Mouse (Mus musculus) hindbrain, embryonic 16.5 days (tissue): ENCODE results near the gene Cebpa. TPM values are rescaled to one million over a fixed set of nuclear protein-coding genes. Genes with fewer than 3 reads are reported as not detected.

Experiments
- ATAC-seq: fragments of 200-750 bp; cut with Nextera tagmentation; 2 replicates; pipeline ENCODE4 v1.8.0; 2017; ENCODE audit warnings: moderate TSS enrichment, moderate library complexity
- H3K27ac ChIP-seq: fragments of 300-500 bp; sonication (generic); 2 replicates; pipeline ENCODE4 v1.5.1; 2014; ENCODE audit warnings: low read depth, mild to moderate bottlenecking, control low read depth, low read length, moderate library complexity
- H3K27me3 ChIP-seq: fragments of 300-500 bp; sonication (generic); replicated peaks from 2 replicates; pipeline ENCODE4 v1.6.1; 2014; ENCODE audit warnings: low read length; ENCODE audit not compliant: control insufficient read depth, insufficient read depth
- H3K36me3 ChIP-seq: fragments of 300-500 bp; sonication (generic); 2 replicates; pipeline ENCODE4 v1.6.1; 2014; ENCODE audit warnings: mild to moderate bottlenecking, low read length, moderate library complexity, mixed read lengths; ENCODE audit not compliant: control insufficient read depth, insufficient read depth
- H3K4me1 ChIP-seq: fragments of 300-500 bp; sonication (generic); 2 replicates; pipeline ENCODE4 v1.6.1; 2014; ENCODE audit warnings: low read depth, low read length; ENCODE audit not compliant: control insufficient read depth, insufficient read depth
- H3K4me2 ChIP-seq: fragments of 300-500 bp; sonication (generic); 2 replicates; pipeline ENCODE4 v1.6.1; 2014; ENCODE audit warnings: mild to moderate bottlenecking, low read length, control low read depth, moderate library complexity
- H3K4me3 ChIP-seq: fragments of 300-500 bp; sonication (generic); 2 replicates; pipeline ENCODE4 v1.5.1; 2014; ENCODE audit warnings: mild to moderate bottlenecking, low read length, control low read depth, moderate library complexity
- H3K9ac ChIP-seq: fragments of 300-500 bp; sonication (generic); 2 replicates; pipeline ENCODE4 v1.6.1; 2014; ENCODE audit warnings: low read depth, mild to moderate bottlenecking, control low read depth, low read length, moderate library complexity
- H3K9me3 ChIP-seq: fragments of 300-500 bp; sonication (generic); 2 replicates; pipeline ENCODE4 v1.6.1; 2014; ENCODE audit warnings: mild to moderate bottlenecking, low read length, moderate library complexity; ENCODE audit not compliant: control insufficient read depth
- WGBS: fragments of 180-500 bp; shearing (Covaris S2); extraction: QIAGEN DNeasy Blood & Tissue Kit; methylation state at CpG from one replicate; pipeline ENCODE4 v1.1.7; 2014; 5-methylcytosine and 5-hydroxymethylcytosine counted together
- polyA plus RNA-seq: library from polyadenylated mRNA; unstranded; fragments of >200 nt; fragmentation: Nextera tagmentation; extraction: Ambion mirVana; gene quantifications from 2 replicates; pipeline ENCODE4 v1.2.1, GENCODE M21; 2015

Cebpa gene
- polyA plus RNA-seq, 1 experiment from 2014 or later = 0.75 TPM

DNA sequence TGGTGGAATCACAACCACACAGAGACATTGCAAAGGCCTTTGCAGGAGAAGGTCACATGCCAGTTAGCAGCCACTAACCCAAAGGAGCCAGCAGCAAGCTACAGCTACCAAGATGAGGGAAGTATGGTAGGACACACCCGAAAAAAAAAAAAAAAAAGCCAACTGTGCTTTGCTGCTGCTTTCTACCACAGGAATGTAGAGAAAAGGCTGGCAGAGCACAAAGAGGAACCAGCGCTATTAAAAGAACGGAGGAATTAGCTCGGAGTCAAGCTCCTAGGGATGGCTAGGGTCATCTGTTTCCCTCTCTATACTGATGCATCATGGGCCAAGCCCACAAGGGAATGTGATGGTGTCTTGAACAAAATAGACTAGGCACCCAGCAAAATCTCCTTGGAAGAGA lies 20.3 kb upstream of the Cebpa start:
- H3K36me3 ChIP-seq = no peaks in the 10 kb centered on the region
- no peaks in the 10 kb centered on the region for H3K27me3 ChIP-seq
- H3K4me1 ChIP-seq = no peaks in the 10 kb centered on the region
- no peak overlapping the region for H3K4me2 ChIP-seq
- no peak overlapping the region for H3K9ac ChIP-seq
- H3K4me3 ChIP-seq = no peak overlapping the region
- no peak overlapping the region for H3K27ac ChIP-seq
- WGBS = 84% methylated on average over 4 of the region's 4 CpGs
- ATAC-seq = no peak
- peaks cover 3% of the 10 kb centered on the region; the same call in 1 of the 2 replicates for H3K9me3 ChIP-seq

DNA sequence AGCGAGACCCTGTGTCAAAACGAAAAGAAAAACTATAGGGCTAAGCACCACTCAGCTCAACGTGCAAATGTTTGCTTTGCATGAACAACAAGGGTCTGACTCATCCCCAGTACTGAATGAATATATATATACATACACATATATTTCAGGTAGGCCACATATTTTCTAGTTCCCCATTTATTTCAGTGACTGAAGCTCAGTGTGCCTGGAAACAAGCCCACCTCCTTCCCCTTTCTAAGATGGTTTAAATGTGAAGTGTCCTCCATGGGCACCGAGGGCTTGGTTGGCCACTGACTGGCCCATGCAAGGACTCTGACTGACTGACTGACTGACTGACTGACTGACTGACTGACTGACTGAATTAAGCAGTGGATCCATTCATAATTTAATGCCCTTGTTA lies 19.6 kb upstream of the Cebpa start:
- Histone ChIP-seq H3K4me2 (no peak overlapping the region), H3K4me3 (no peak overlapping the region), H3K4me1 (no peaks in the 10 kb centered on the region), H3K9ac (no peak overlapping the region), H3K27ac (no peak overlapping the region), H3K9me3 (peaks cover 3% of the 10 kb centered on the region; the same call in 1 of the 2 replicates), H3K27me3 (no peaks in the 10 kb centered on the region), H3K36me3 (no peaks in the 10 kb centered on the region)
- ATAC-seq = no peak
- 97% methylated on average over 4 of the region's 4 CpGs for WGBS

DNA sequence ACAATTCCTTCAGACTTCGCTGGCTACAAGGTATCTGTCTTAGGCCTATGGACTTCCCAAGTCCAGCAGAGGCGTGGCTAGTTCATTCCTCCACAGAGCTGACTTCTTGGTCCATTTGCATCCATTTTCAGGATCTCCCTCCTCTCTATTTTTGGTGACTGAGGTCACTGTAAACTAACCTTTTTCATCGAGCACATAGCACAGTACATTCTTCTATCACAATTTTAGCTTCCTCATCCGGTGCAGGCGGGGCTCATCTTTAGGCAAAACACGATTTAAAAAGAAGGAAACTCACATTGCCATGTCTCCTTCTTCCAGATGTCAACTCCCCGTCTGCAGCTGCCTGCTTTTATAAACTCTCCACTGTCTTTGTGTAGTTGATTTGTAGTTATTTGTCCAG lies 12.5 kb upstream of the Cebpa start:
- Histone ChIP-seq H3K36me3 (no peaks in the 10 kb centered on the region), H3K4me2 (no peak overlapping the region), H3K27me3 (no peaks in the 10 kb centered on the region), H3K9ac (no peak overlapping the region), H3K4me3 (no peak overlapping the region), H3K9me3 (no peaks in the 10 kb centered on the region), H3K4me1 (no peaks in the 10 kb centered on the region), H3K27ac (no peak overlapping the region)
- 82% methylated on average over 7 of the region's 7 CpGs for WGBS
- no peak for ATAC-seq

DNA sequence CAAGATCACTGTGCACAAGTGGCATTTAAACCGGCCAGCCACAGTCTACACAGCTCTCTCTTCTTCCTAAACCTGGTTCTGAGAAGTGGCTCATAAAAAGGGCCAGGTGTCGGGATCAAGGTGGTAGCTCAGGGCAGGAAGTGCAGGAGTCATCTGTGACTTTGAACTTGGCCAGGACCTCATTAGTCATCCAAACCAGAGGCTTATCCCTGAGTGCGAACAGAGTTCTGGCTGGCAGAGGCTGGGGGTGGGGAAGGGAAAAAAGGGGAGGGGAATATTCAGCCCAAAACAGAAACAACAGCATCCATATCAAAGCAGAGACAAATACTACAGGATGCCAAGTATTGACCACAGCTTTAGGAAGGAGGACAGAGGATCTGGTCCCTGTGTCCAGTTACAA lies 11.5 kb upstream of the Cebpa start:
- Histone ChIP-seq H3K4me1 (no peaks in the 10 kb centered on the region), H3K9me3 (no peaks in the 10 kb centered on the region), H3K27ac (no peak overlapping the region), H3K36me3 (no peaks in the 10 kb centered on the region), H3K27me3 (no peaks in the 10 kb centered on the region), H3K4me3 (no peak overlapping the region), H3K9ac (no peak overlapping the region), H3K4me2 (no peak overlapping the region)
- WGBS = 39% methylated on average over 3 of the region's 3 CpGs
- ATAC-seq = no peak

DNA sequence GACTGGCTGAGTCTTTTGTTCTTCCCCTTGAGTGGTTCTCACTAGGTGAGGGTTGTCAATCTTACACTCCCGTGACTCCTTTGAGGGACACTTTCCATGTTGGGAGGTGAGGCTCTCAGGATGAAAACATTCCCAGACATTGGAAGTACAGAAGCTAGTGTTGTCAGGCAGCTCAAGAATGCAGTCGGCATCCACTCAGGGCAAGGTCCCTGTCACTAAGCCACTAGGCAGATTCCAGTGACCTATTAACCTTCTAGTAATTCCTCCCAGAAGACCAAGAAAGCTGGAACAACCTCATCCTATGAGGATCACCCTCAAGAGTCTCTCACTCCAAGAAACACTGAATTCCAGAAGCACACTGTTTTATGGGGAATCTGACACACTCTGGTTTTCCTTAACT lies 11.0 kb upstream of the Cebpa start:
- no peak overlapping the region for H3K4me2 ChIP-seq
- no peak overlapping the region for H3K27ac ChIP-seq
- no peak for ATAC-seq
- 18% methylated on average over 2 of the region's 2 CpGs for WGBS
- no peak overlapping the region for H3K4me3 ChIP-seq
- H3K9ac ChIP-seq = no peak overlapping the region
- H3K4me1 ChIP-seq = no peaks in the 10 kb centered on the region
- no peaks in the 10 kb centered on the region for H3K36me3 ChIP-seq
- no peaks in the 10 kb centered on the region for H3K9me3 ChIP-seq
- H3K27me3 ChIP-seq = no peaks in the 10 kb centered on the region

DNA sequence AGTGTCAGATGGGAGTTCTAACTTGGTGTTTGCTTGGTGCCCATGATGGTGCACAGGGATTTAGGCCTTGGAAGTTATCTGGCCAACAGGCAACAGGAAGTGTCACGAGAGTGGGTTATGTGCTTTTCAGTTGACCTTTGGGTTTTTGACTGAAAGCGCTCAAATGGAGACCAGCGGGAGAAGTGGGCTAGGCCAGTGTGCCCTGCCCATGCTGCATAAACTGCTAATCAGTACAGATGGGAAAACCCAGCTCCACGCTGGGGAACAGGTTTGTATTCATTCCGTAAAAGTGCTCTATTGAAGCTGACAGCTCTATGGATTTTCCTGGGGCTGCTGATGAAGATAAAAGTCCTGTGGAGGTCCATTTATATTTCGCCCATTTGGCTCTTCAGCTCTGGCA lies 10.4 kb upstream of the Cebpa start:
- no peaks in the 10 kb centered on the region for H3K9me3 ChIP-seq
- no peak for ATAC-seq
- H3K4me3 ChIP-seq = no peak overlapping the region
- 72% methylated on average over 6 of the region's 6 CpGs for WGBS
- no peaks in the 10 kb centered on the region for H3K4me1 ChIP-seq
- no peak overlapping the region for H3K9ac ChIP-seq
- no peaks in the 10 kb centered on the region for H3K36me3 ChIP-seq
- H3K27me3 ChIP-seq = no peaks in the 10 kb centered on the region
- H3K4me2 ChIP-seq = no peak overlapping the region
- no peak overlapping the region for H3K27ac ChIP-seq

DNA sequence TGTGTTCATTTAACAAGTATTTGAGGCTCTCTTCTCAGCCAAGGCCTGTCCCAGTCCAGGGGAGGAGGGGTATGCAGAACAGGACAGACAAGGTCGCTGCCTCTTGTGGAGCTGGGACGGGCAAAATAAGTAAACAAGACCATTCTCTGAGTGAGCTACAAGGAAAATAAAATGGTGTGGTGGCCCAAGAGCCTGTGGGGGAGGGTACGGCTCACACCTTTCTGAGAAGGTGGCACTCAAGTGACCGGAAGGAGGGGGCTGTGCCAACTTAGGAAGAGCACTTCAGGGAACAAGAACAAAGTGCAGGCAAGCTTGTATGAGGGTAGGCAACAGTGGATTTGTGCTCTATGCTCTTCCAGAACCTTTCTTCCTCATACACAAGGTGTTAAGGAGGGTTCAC lies 6.0 kb upstream of the Cebpa start:
- WGBS = 64% methylated on average over 4 of the region's 4 CpGs
- no peak for ATAC-seq

DNA sequence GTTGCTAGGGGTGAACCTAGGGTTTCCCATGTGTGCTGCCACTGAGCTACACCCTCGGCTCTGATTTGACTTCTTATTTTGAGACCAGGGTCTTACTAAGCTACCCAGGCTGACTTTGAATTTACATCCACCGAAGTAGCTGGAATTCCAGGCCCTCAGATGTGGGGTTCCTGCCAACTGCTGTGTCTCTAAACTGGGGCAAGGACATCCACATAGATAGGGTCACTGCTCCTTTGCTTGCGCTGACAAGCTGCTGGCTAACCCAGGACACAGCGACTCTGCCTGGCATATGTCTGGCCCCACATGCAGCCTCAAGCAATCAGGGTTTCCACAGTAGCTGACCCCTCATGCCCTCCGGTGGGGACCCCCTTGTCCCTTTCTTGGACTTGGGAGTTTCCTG lies 5.4 kb upstream of the Cebpa start:
- WGBS = 77% methylated on average over 5 of the region's 5 CpGs
- H3K36me3 ChIP-seq = no peaks in the 10 kb centered on the region
- no peak overlapping the region for H3K4me3 ChIP-seq
- H3K4me2 ChIP-seq = no peak overlapping the region
- H3K9me3 ChIP-seq = no peaks in the 10 kb centered on the region
- peaks cover 19% of the 10 kb centered on the region for H3K27me3 ChIP-seq
- no peak overlapping the region for H3K27ac ChIP-seq
- no peak for ATAC-seq
- peaks cover 12% of the 10 kb centered on the region for H3K4me1 ChIP-seq
- no peak overlapping the region for H3K9ac ChIP-seq

More for the DNA sequence above, 6.0 kb upstream of the Cebpa start:
- no peaks in the 10 kb centered on the region for H3K9me3 ChIP-seq
- H3K36me3 ChIP-seq = no peaks in the 10 kb centered on the region
- peaks cover 19% of the 10 kb centered on the region for H3K27me3 ChIP-seq
- H3K27ac ChIP-seq = no peak overlapping the region
- no peak overlapping the region for H3K4me3 ChIP-seq
- peaks cover 9% of the 10 kb centered on the region for H3K4me1 ChIP-seq
- no peak overlapping the region for H3K9ac ChIP-seq
- no peak overlapping the region for H3K4me2 ChIP-seq

DNA sequence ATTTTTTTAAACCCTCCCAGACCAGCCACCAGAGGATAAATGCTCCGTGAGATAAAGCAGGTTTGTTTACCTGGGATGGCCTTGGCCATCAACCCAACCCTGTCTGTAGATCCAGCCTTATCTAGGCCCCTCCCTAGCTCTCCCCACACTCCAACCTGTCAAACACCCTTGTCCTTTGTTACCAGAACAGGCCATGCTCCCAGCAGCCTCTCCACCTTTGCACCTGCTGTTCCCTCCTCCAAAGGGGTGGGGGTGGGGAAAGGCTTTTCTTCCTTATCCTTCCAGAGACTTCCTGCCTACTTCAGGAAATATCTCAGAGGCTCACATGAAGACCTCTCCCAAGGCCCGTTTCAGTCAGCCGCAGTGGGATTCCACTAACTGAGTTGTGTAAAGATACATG lies 2.6 kb upstream of the Cebpa start:
- H3K9ac ChIP-seq = no peak overlapping the region
- H3K4me3 ChIP-seq = no peak overlapping the region
- H3K27me3 ChIP-seq = peaks cover 26% of the 10 kb centered on the region
- no peaks in the 10 kb centered on the region for H3K9me3 ChIP-seq
- ATAC-seq = no peak
- no peak overlapping the region for H3K4me2 ChIP-seq
- H3K4me1 ChIP-seq = peaks cover 25% of the 10 kb centered on the region
- H3K36me3 ChIP-seq = no peaks in the 10 kb centered on the region
- 54% methylated on average over 3 of the region's 3 CpGs for WGBS
- H3K27ac ChIP-seq = no peak overlapping the region

DNA sequence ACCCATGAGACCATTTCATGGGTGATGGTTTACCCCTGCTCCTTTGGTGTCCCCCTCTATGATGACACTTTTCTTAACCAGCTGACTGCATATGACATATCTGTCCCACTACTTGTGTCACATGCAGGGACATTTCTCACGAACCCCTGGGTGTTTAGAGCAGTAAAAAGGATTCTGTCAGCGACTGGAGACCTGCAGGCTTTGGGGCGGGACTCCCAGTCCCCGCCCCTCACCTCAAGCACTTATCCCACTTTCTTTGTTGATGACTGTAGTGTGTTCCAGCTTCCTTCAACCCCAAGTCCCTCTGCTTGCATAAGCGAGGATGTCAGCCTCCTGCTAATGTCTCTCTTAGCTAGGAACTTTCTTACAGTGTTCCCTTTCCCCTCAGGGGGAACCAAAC lies 2.0 kb upstream of the Cebpa start:
- no peak overlapping the region for H3K9ac ChIP-seq
- H3K9me3 ChIP-seq = no peaks in the 10 kb centered on the region
- H3K27ac ChIP-seq = no peak overlapping the region
- WGBS = 34% methylated on average over 5 of the region's 5 CpGs
- H3K27me3 ChIP-seq = peaks cover 26% of the 10 kb centered on the region
- peaks cover 25% of the 10 kb centered on the region for H3K4me1 ChIP-seq
- no peak overlapping the region for H3K4me2 ChIP-seq
- no peak overlapping the region for H3K4me3 ChIP-seq
- H3K36me3 ChIP-seq = no peaks in the 10 kb centered on the region
- ATAC-seq = no peak
